Mouse (Mus musculus) heart, postnatal 0 days (tissue): Measurements from ENCODE around the gene Myo10.

Experiments used
- CTCF ChIP-seq: IDR thresholded peaks from 2 replicates; pipeline ENCODE4 v1.5.1; 2016; ENCODE audit warnings: antibody characterized with exemption, control low read depth, low read depth
- EP300 ChIP-seq: IDR thresholded peaks from 2 replicates; pipeline ENCODE4 v1.6.1; 2016; ENCODE audit warnings: antibody characterized with exemption, low read depth

GRCm38 (mm10) chr15:25586828-25587227 is 35.5 kb upstream of the Myo10 start:
- no peak for TF ChIP-seq CTCF
- TF ChIP-seq EP300: no peak
